Mouse (Mus musculus) CH12.LX (cell line): ENCODE measurements around the gene Hdac4. TPM values are rescaled to one million over a fixed set of nuclear protein-coding genes. Genes with fewer than 3 reads are reported as not detected.

Experiments
- DNase-seq: peaks from one replicate; pipeline ENCODE4 v3.0.0-alpha.2; 2013; ENCODE audit errors: extremely low read depth
- H3K27ac ChIP-seq: 2 replicates; pipeline ENCODE4 v1.5.1; 2012; ENCODE audit warnings: low read depth, mild to moderate bottlenecking, control low read depth, moderate library complexity; ENCODE audit not compliant: insufficient read depth
- H3K27me3 ChIP-seq: replicated peaks from 2 replicates; pipeline ENCODE3; 2012; ENCODE audit warnings: inconsistent platforms
- H3K36me3 ChIP-seq, 2 experiments: replicated peaks in 1 of 2; 2 replicates each; pipeline versions ENCODE3 to v1.6.1; 2012; ENCODE audit warnings: inconsistent platforms in 1 of 2, low read length in 1 of 2, mild to moderate bottlenecking in 1 of 2, mixed read lengths in 1 of 2, moderate library complexity in 1 of 2; ENCODE audit not compliant: control insufficient read depth in 1 of 2, insufficient read depth in 1 of 2
- H3K4me1 ChIP-seq, 2 experiments: 2 replicates each; pipeline ENCODE4 v1.6.1; 2012; ENCODE audit warnings: inconsistent platforms in 1 of 2, moderate library complexity in 1 of 2; ENCODE audit not compliant: insufficient read depth in 2 of 2, control insufficient read depth in 1 of 2
- H3K4me2 ChIP-seq: 2 replicates; pipeline ENCODE4 v1.6.1; 2012; ENCODE audit warnings: low read depth, mild to moderate bottlenecking, control low read depth; ENCODE audit not compliant: poor library complexity, insufficient read depth, severe bottlenecking
- H3K4me3 ChIP-seq, 3 experiments: fragments of 150-350 bp in 1 of 3; sonication (generic) in 1 of 3; replicated peaks in 1 of 3; 2 replicates each; pipeline versions ENCODE3 to v1.5.1; 2011 to 2012; ENCODE audit warnings: low read depth in 2 of 3, low read length in 2 of 3, mild to moderate bottlenecking in 2 of 3, moderate library complexity in 2 of 3, control low read depth in 1 of 3, improper control_type of control experiment in 1 of 3, inconsistent platforms in 1 of 3, mixed read lengths in 1 of 3; ENCODE audit not compliant: poor library complexity in 1 of 3
- H3K79me2 ChIP-seq: replicated peaks from 2 replicates; pipeline ENCODE4 v1.6.1; 2012; ENCODE audit warnings: mild to moderate bottlenecking, moderate library complexity; ENCODE audit not compliant: control insufficient read depth, poor library complexity, insufficient read depth, severe bottlenecking; ENCODE audit errors: extremely low read depth
- H3K9ac ChIP-seq: 2 replicates; pipeline ENCODE4 v1.6.1; 2012; ENCODE audit warnings: low read depth, mild to moderate bottlenecking, control low read depth, moderate library complexity; ENCODE audit not compliant: insufficient read depth
- H3K9me3 ChIP-seq: replicated peaks from 2 replicates; pipeline ENCODE3; 2012; ENCODE audit warnings: low read length, inconsistent platforms, mixed read lengths
- CHD1 ChIP-seq: IDR thresholded peaks from 2 replicates; pipeline ENCODE4 v1.6.1; 2012; ENCODE audit warnings: low read depth, low read length, improper control_type of control experiment, inconsistent platforms
- CTCF ChIP-seq, 2 experiments: IDR thresholded peaks in 1 of 2; conservative IDR thresholded peaks in 1 of 2; 2 replicates each; pipeline ENCODE4 v1.5.1; 2011 to 2012; ENCODE audit warnings: low read depth in 2 of 2, low read length in 2 of 2, improper control_type of control experiment in 1 of 2, inconsistent platforms in 1 of 2, mild to moderate bottlenecking in 1 of 2, moderate library complexity in 1 of 2
- EP300 ChIP-seq: IDR thresholded peaks from 2 replicates; pipeline ENCODE4 v1.6.1; 2011; ENCODE audit warnings: low read length, improper control_type of control experiment
- GABPA ChIP-seq: IDR thresholded peaks from 2 replicates; pipeline ENCODE4 v1.6.1; 2012; ENCODE audit warnings: low read depth, low read length, improper control_type of control experiment, inconsistent platforms; ENCODE audit not compliant: insufficient replicate concordance
- JUND ChIP-seq: conservative IDR thresholded peaks from 2 replicates; pipeline ENCODE4 v1.6.1; 2011; ENCODE audit warnings: low read depth, low read length, improper control_type of control experiment
- KAT2A ChIP-seq: IDR thresholded peaks from 2 replicates; pipeline ENCODE4 v1.6.1; 2012; ENCODE audit warnings: low read length, improper control_type of control experiment, inconsistent platforms; ENCODE audit not compliant: insufficient replicate concordance
- NELFE ChIP-seq: IDR thresholded peaks from 2 replicates; pipeline ENCODE4 v1.6.1; 2011; ENCODE audit warnings: low read depth, low read length, improper control_type of control experiment
- NRF1 ChIP-seq: IDR thresholded peaks from 2 replicates; pipeline ENCODE4 v1.6.1; 2014; ENCODE audit warnings: low read depth, mild to moderate bottlenecking, inconsistent platforms, low read length, improper control_type of control experiment, moderate library complexity
- PAX5 ChIP-seq: IDR thresholded peaks from 2 replicates; pipeline ENCODE4 v1.6.1; 2012; ENCODE audit warnings: low read length, inconsistent platforms, mixed read lengths
- RAD21 ChIP-seq: IDR thresholded peaks from 2 replicates; pipeline ENCODE4 v1.6.1; 2011; ENCODE audit warnings: low read depth, mild to moderate bottlenecking, low read length, improper control_type of control experiment, moderate library complexity
- RCOR1 ChIP-seq: conservative IDR thresholded peaks from 2 replicates; pipeline ENCODE4 v1.6.1; 2012; ENCODE audit warnings: low read depth, mild to moderate bottlenecking, inconsistent platforms, low read length, improper control_type of control experiment
- SMC3 ChIP-seq: IDR thresholded peaks from 2 replicates; pipeline ENCODE4 v1.6.1; 2011; ENCODE audit warnings: low read depth, low read length, improper control_type of control experiment
- UBTF ChIP-seq: IDR thresholded peaks from 2 replicates; pipeline ENCODE4 v1.6.1; 2012; ENCODE audit warnings: low read depth, mild to moderate bottlenecking, inconsistent platforms, low read length, improper control_type of control experiment, moderate library complexity
- USF1 ChIP-seq: IDR thresholded peaks from 2 replicates; pipeline ENCODE4 v1.6.1; 2014; ENCODE audit warnings: low read depth, mild to moderate bottlenecking, inconsistent platforms, low read length, improper control_type of control experiment
- ZC3H11A ChIP-seq: IDR thresholded peaks from 2 replicates; pipeline ENCODE4 v1.6.1; 2012; ENCODE audit warnings: low read depth, mild to moderate bottlenecking, inconsistent platforms, low read length, improper control_type of control experiment
- dilution Hi-C: fragments of 300-500 bp; cut with MboI; formaldehyde crosslinking; loops from 2 replicates; pipeline ENCODE4 v1.14.3; 2020; ENCODE audit warnings: low sequenced_read_pairs; ENCODE audit not compliant: extremely low pct_unique_long_range_greater_than_20kb, extremely low pct_ligation_motif_present
- in situ Hi-C: fragments of 300-500 bp; cut with MboI; formaldehyde crosslinking; loops from 3 replicates; pipeline ENCODE4 v1.14.3; 2019; ENCODE audit warnings: low sequenced_read_pairs, low pct_ligation_motif_present, low pct_unique_long_range_greater_than_20kb, mixed read lengths
- polyA plus RNA-seq: library from polyadenylated mRNA; unstranded; fragments of >175 nt; gene quantifications from 2 replicates; pipeline ENCODE4 v1.2.1, GENCODE M21; 2012; ENCODE audit warnings: low read depth; ENCODE audit not compliant: insufficient read length
- total RNA-seq, 2 experiments: library from RNA; depleted of rRNA; stranded (reverse); fragments of 300-350 nt in 1 of 2; fragments of >200 nt in 1 of 2; gene quantifications; 2 replicates each; pipeline ENCODE4 v1.2.3; 2012 to 2014

Gene Hdac4
- total and polyA plus RNA-seq, 3 experiments, result 2.4 to 6.3 (median 4.3) TPM

- no peaks in the 10 kb centered on the region for H3K9me3 ChIP-seq
- DNase-seq, result no peak
- H3K9ac ChIP-seq, result no peak overlapping the region
- no peak for TF ChIP-seq RCOR1
- TF ChIP-seq CHD1, result no peak
- TF ChIP-seq PAX5, result no peak
- TF ChIP-seq NRF1, result no peak
- TF ChIP-seq RAD21, result no peak
- TF ChIP-seq JUND, result no peak
- TF ChIP-seq GABPA, result no peak
- TF ChIP-seq ZC3H11A, result no peak
- TF ChIP-seq UBTF, result no peak
- no peak for TF ChIP-seq NELFE
- TF ChIP-seq CTCF (conservative IDR thresholded peaks at IDR 0.05 in 1 of 2, IDR thresholded peaks at IDR 0.05 in 1 of 2; ENCODE audit: low read depth in 2 of 2, low read length in 2 of 2), result no peak
- no peak for TF ChIP-seq USF1
- TF ChIP-seq KAT2A, result no peak
- TF ChIP-seq, all 38 proteins: peak for 0
- dilution Hi-C loops, result no loop called here
- H3K27me3 ChIP-seq, result no peaks in the 10 kb centered on the region
- H3K79me2 ChIP-seq, result no peaks in the 10 kb centered on the region
- H3K36me3 ChIP-seq, result peaks cover 36 to 78% of the 10 kb centered on the region in 2 experiments
- no peak overlapping the region for H3K4me2 ChIP-seq
- no peak overlapping the region for H3K27ac ChIP-seq
- H3K4me1 ChIP-seq, result peaks cover 0 to 7% of the 10 kb centered on the region in 2 experiments; a peak in 3 of 4 replicates
- in situ Hi-C loops, result no loop called here
- H3K4me3 ChIP-seq, result no peak overlapping the region
Measured at GRCm38 (mm10) chr1:91978443-91978842, 217.1 kb downstream of the Hdac4 start.

DNA sequence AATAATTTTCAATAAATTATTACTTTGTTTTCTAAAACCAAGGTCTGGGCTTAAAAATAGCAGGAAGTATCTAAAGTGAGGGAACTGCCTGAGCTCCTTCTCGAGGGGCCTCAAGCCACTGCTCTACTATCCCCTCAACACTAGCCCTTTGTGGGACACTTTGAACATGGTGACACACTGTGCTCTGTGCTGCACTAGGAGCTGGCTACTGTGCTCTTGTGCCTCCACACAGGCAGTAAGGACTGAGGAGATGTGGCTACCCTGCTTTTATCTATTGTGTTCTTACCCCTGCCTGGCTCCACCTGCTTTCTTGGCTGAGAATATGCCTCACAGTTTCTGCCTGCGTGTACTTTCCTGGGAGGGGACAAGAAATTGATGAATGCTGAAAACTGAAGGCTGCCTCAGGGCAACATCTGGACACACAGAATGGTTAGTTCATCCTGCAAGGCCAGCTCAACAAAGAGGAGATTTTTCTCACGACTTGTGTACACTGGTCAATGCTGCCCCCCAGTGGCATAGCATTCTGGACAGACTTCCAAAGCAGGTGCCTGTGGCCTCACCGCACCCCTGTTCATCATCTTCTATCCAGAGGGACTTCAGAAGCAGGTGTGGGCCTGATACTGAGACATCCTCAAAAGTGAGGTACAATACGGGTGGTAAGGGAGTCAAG lies 226.7 kb downstream of the Hdac4 start:
- H3K79me2 ChIP-seq, result no peaks in the 10 kb centered on the region
- peaks cover 8 to 35% of the 10 kb centered on the region in 2 experiments for H3K4me1 ChIP-seq
- peaks cover 35 to 91% of the 10 kb centered on the region in 2 experiments for H3K36me3 ChIP-seq
- no peak overlapping the region for H3K9ac ChIP-seq
- H3K27ac ChIP-seq, result no peak overlapping the region
- H3K4me3 ChIP-seq, result no peak overlapping the region
- no peaks in the 10 kb centered on the region for H3K27me3 ChIP-seq
- dilution Hi-C loops (no loop called here), in situ Hi-C loops (no loop called here)
- peak; percentile 24 for DNase-seq
- TF ChIP-seq SMC3 (peak; percentile 55), CTCF (conservative IDR thresholded peaks at IDR 0.05 in 1 of 2, IDR thresholded peaks at IDR 0.05 in 1 of 2; ENCODE audit: low read depth in 2 of 2, low read length in 2 of 2) (peak; percentile 27 to 69; a peak in 2 of 4 replicates), EP300 (no peak), RAD21 (peak; percentile 65)
- H3K9me3 ChIP-seq, result no peaks in the 10 kb centered on the region
- H3K4me2 ChIP-seq, result no peak overlapping the region
